Mouse (Mus musculus) heart, adult 2 months (tissue): Measurements from ENCODE around the gene Wdhd1. TPM values are rescaled to one million over a fixed set of nuclear protein-coding genes. Genes with fewer than 3 reads are reported as not detected.
A peak's percentile ranks its signal among the peaks of the same experiment; 100 is the strongest.

Experiments used
- DNase-seq, 2 experiments: peaks; one replicate each; pipeline ENCODE4 v3.0.0; 2021
- H3K27ac ChIP-seq: fragments of 200-600 bp; 2 replicates; pipeline ENCODE4 v1.8.1; 2022
- H3K27me3 ChIP-seq: fragments of 200-500 bp; 2 replicates; pipeline ENCODE4 v1.6.1; 2012; ENCODE audit warnings: mild to moderate bottlenecking, low read length, inconsistent platforms, mixed read lengths; ENCODE audit not compliant: control insufficient read depth, insufficient read depth
- H3K36me3 ChIP-seq: fragments of 200-500 bp; 2 replicates; pipeline ENCODE4 v1.6.1; 2012; ENCODE audit warnings: low read length, inconsistent platforms; ENCODE audit not compliant: control insufficient read depth, insufficient read depth
- H3K4me1 ChIP-seq: fragments of 200-500 bp; 2 replicates; pipeline ENCODE4 v1.6.1; 2011; ENCODE audit warnings: low read length; ENCODE audit not compliant: control insufficient read depth, insufficient read depth
- H3K4me3 ChIP-seq: fragments of 200-600 bp; 2 replicates; pipeline ENCODE4 v1.8.1; 2022
- H3K79me2 ChIP-seq: fragments of 200-500 bp; replicated peaks from 2 replicates; pipeline ENCODE4 v1.6.1; 2012; ENCODE audit warnings: mild to moderate bottlenecking, inconsistent platforms, low read length, moderate library complexity, mixed read lengths; ENCODE audit not compliant: control insufficient read depth, insufficient read depth
- H3K9ac ChIP-seq: fragments of 200-500 bp; 2 replicates; pipeline ENCODE4 v1.6.1; 2012; ENCODE audit warnings: low read depth, mild to moderate bottlenecking, control low read depth, inconsistent platforms, low read length, mixed read lengths
- CTCF ChIP-seq: fragments of 200-600 bp; IDR thresholded peaks from 2 replicates; pipeline ENCODE4 v1.8.1; 2022; ENCODE audit warnings: antibody characterized with exemption, mild to moderate bottlenecking, moderate library complexity
- EP300 ChIP-seq: fragments of 200-500 bp; IDR thresholded peaks from 2 replicates; pipeline ENCODE4 v1.6.1; 2011; ENCODE audit warnings: low read depth, low read length, control low read depth; ENCODE audit not compliant: insufficient read depth
- POLR2A ChIP-seq: fragments of 200-500 bp; IDR thresholded peaks from 2 replicates; pipeline ENCODE4 v1.6.1; 2011; ENCODE audit warnings: mild to moderate bottlenecking, low read depth, low read length, control low read depth; ENCODE audit not compliant: insufficient read depth
- WGBS: fragments of 180-500 bp; shearing (Covaris S2); methylation state at CpG from one replicate; pipeline ENCODE4 v1.1.7; 2018; 5-methylcytosine and 5-hydroxymethylcytosine counted together
- intact Hi-C: fragments of 180-260 bp; cut with DNase I; formaldehyde crosslinking; loops from one replicate; pipeline ENCODE4 v1.15.1; 2025
- polyA plus RNA-seq: library from polyadenylated mRNA; depleted of rRNA; stranded (reverse); fragments of >200 nt; gene quantifications from 2 replicates; pipeline ENCODE4 v1.2.3, GENCODE M21; 2012
- total RNA-seq, 2 experiments: library from RNA; stranded (reverse); gene quantifications; 2 replicates each; pipeline ENCODE4 v1.2.3; 2021

Gene Wdhd1
- total and polyA plus RNA-seq, 3 experiments = 0.33 to 0.73 (median 0.48) TPM

DNA sequence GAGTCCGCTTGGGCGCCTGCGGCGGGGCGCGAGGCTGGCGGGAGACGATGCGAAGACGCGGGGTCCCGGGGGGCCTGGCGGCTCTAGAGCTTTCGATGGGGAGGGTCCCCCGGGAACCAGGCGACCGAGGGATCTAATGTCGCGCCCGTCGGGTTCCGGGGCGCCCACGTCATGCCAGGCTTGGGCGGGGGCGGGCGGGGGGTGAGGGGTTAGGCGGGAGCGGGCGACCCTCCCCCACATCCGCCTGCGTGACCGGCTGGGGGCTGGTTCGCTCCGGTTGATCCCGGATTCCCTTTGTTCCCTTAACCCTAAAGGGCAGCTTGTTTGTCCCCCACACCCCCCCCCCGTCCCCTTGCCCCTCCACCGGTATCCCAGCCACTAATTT is 21.7 kb upstream of the Wdhd1 start:
- under 1% methylated on average over 36 of the region's 38 CpGs for WGBS
- H3K4me3 ChIP-seq = peak overlapping the region; percentile 96
- H3K4me1 ChIP-seq = peaks cover 6% of the 10 kb centered on the region
- H3K27me3 ChIP-seq = no peaks in the 10 kb centered on the region
- H3K27ac ChIP-seq = peak overlapping the region; percentile 95
- peak overlapping the region; percentile 100 for H3K9ac ChIP-seq
- TF ChIP-seq CTCF (no peak), POLR2A (no peak), EP300 (no peak)
- peaks cover 13% of the 10 kb centered on the region for H3K79me2 ChIP-seq
- peaks cover 21% of the 10 kb centered on the region for H3K36me3 ChIP-seq
- intact Hi-C loops = loop anchor here (2.0 to 5.0 kb wide), 2 partner anchors 22 to 99 kb away; partner anchors contain the start of genes Socs4 and Wdhd1
- DNase-seq = no peak

DNA sequence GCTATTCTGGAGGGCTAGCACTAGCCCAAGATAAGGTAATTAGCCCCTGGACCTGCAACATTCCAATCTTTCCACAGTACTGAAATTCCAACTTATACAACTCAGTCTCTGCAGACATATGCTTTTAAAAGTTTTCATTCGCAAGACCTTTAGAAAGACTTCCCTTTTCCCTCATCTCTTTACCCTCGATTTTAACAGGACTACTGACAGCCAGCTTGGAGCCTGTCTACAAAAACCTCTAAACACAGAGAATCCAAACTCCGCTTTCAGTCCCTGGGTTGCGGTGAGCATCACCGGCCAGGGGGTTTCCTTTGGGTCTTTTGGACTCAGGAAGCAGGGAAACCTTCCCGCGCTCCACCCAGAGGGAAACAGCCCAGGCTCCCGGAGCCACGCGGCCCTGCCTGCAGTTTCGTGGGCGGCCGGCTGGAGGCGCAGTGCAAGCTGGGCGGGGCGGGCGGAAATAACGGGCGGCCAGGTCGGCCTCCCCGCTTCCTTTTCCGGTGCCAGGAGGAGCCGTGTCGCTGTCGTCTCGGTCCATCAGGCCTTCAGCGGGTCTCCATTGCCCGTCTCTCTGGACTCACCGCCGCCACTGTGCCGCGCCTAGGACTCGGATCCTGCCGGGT is 21.2 kb upstream of the Wdhd1 start, which contains the start of gene Mapk1ip1l:
Mapk1ip1l (plus strand) TSS at position 482 of the 623 bp plus-strand sequence.
- Histone ChIP-seq H3K9ac (peak within 1 kb of the TSS; percentile 100), H3K36me3 (peaks cover 19% of the 10 kb centered on the region), H3K4me3 (peak within 1 kb of the TSS; percentile 96), H3K27ac (peak within 1 kb of the TSS; percentile 95), H3K4me1 (peaks cover 5% of the 10 kb centered on the region; the same call in 1 of the 2 replicates), H3K79me2 (peaks cover 9% of the 10 kb centered on the region), H3K27me3 (no peaks in the 10 kb centered on the region)
- intact Hi-C loops = loop anchor here (2.0 to 5.0 kb wide), 2 partner anchors 21 to 99 kb away; partner anchors contain the start of genes Socs4 and Wdhd1
- DNase-seq = peak; percentile 91 to 97
- TF ChIP-seq EP300 = no peak
- no peak; the same call in 1 of the 2 replicates for TF ChIP-seq CTCF
- TF ChIP-seq POLR2A = peak; percentile 69
- 1% methylated on average over 34 of the region's 34 CpGs for WGBS

DNA sequence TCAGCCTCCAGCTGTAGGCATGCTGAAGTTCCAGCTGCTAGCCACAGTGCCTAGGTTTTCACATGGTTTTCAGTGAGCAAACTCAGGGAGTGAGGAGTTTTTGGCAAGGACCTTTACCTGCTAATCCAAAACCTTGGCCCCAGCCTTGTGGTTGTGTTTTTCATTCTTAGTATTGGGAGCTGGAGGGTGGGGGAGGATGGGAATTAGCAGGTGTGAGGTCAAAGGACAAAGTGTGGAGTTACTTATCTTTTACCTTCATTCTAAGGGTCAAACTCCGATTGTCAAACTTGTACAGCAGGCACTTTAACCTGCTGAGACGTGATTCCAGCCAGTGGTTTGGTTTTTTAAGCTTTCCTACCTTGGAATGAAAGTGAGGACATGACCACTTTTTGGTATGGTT is 19.6 kb upstream of the Wdhd1 start:
- Histone ChIP-seq H3K9ac (no peak overlapping the region), H3K4me1 (peaks cover 5% of the 10 kb centered on the region; the same call in 1 of the 2 replicates), H3K36me3 (peaks cover 17% of the 10 kb centered on the region), H3K4me3 (no peak overlapping the region), H3K79me2 (peaks cover 6% of the 10 kb centered on the region), H3K27me3 (no peaks in the 10 kb centered on the region), H3K27ac (no peak overlapping the region)
- TF ChIP-seq CTCF = no peak
- no peak for TF ChIP-seq POLR2A
- no peak for TF ChIP-seq EP300
- 66% methylated on average over 2 of the region's 2 CpGs for WGBS
- intact Hi-C loops = loop anchor here (5.0 kb wide), 1 partner anchor 101 kb away; no protein-coding TSS in a partner anchor
- no peak for DNase-seq

DNA sequence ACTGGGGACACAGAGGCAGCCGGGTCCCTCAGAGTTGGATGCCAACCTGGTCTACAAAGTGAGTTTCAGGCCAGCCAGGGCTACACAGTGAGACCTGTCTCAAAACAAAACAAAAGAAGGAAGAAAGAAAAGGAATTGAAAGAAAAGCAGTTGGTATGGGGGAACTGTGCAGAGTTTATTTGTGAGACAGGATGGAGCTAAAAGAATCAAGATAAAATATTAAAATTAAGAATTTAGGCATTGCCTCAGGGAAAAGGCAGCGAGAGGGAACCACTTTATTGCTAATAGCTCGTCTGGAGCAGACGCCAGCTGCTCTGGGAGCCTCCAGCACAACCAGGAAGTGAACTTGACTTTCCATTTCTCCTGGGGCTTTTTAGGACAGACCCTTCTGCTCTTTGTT is 17.5 kb upstream of the Wdhd1 start:
- intact Hi-C loops = no loop called here
- WGBS = 40% methylated on average over 4 of the region's 4 CpGs
- Histone ChIP-seq H3K27ac (no peak overlapping the region), H3K27me3 (no peaks in the 10 kb centered on the region), H3K36me3 (peaks cover 4% of the 10 kb centered on the region; the same call in 1 of the 2 replicates), H3K79me2 (peaks cover 6% of the 10 kb centered on the region; the same call in 1 of the 2 replicates), H3K4me3 (no peak overlapping the region), H3K4me1 (0 out of 2 replicates have a peak, but pooled peaks cover 1% of the 10 kb centered on the region), H3K9ac (no peak overlapping the region)
- DNase-seq = no peak
- TF ChIP-seq POLR2A = no peak
- TF ChIP-seq CTCF = no peak
- no peak for TF ChIP-seq EP300

DNA sequence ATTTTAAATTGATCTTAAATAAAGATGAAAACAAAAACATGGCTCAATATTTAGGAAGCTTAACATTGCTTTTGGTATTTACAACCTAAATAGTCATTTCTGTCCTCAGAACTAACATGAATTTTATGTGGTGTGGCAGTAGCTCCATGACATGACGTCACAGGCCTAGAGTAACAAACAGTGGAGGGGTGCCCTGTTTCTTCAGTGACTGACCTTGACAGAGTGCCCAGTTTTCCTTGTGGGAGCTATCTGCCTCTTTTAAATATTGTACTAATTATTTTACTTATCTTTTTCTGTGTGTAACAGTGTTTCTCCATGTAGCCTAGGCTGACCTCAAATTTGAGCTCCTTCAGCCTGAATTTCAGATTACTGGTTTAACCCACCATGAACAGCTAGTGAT is 15.1 kb upstream of the Wdhd1 start:
- TF ChIP-seq CTCF = no peak
- TF ChIP-seq EP300 = no peak
- TF ChIP-seq POLR2A = no peak
- 56% methylated on average over 1 of the region's 1 CpGs for WGBS
- Histone ChIP-seq H3K27ac (no peak overlapping the region), H3K27me3 (no peaks in the 10 kb centered on the region), H3K36me3 (no peaks in the 10 kb centered on the region), H3K9ac (no peak overlapping the region), H3K79me2 (peaks cover 6% of the 10 kb centered on the region), H3K4me3 (no peak overlapping the region), H3K4me1 (no peaks in the 10 kb centered on the region)
- intact Hi-C loops = no loop called here
- no peak for DNase-seq

DNA sequence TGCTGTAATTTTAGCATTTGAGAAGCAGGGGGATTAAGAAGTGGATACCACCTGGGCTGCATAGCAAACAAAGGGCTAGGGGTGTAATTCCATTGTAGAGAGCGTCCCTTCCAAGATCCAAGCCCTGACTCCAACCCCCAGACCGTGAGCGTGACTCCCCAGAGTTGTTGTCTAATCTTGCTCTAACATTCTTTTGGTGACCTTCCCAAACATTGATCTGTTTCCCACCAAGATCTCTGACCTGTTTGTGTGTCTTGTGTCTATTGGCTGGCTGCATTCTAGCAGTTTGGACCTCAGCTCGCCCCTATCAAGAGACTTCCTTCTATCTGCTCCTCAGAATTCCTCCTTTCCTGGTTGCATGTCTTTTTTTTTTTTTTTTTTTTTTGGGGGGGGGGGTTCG is 10.4 kb upstream of the Wdhd1 start:
- Histone ChIP-seq H3K27ac (no peak overlapping the region), H3K27me3 (no peaks in the 10 kb centered on the region), H3K9ac (no peak overlapping the region), H3K36me3 (no peaks in the 10 kb centered on the region), H3K4me1 (peaks cover 1% of the 10 kb centered on the region), H3K79me2 (peaks cover 13% of the 10 kb centered on the region), H3K4me3 (no peak overlapping the region)
- intact Hi-C loops = no loop called here
- DNase-seq = no peak
- WGBS = 85% methylated on average over 4 of the region's 5 CpGs
- TF ChIP-seq POLR2A (no peak), CTCF (no peak), EP300 (no peak)
